Mouse (Mus musculus): ENCODE measurements around the gene Trdmt1. TPM values are rescaled to one million over a fixed set of nuclear protein-coding genes. Genes with fewer than 3 reads are reported as not detected.

The Trdmt1 gene
- total and polyA plus RNA-seq, 2 experiments: 0.83 to 3.9 TPM

- Histone ChIP-seq H3K4me1 (ENCODE audit: control insufficient read depth, insufficient read depth, low read length) (peaks cover 5% of the 10 kb centered on the region; the same call in 1 of the 2 replicates), H3K4me3 (ENCODE audit: insufficient read depth, low read depth, low read length) (no peak overlapping the region), H3K9ac (ENCODE audit: low read depth, low read length) (no peak overlapping the region), H3K27ac (replicated peaks; ENCODE audit: insufficient read depth, low read depth, low read length) (no peak overlapping the region), H3K79me2 (ENCODE audit: control insufficient read depth, insufficient read depth, low read length) (no peaks in the 10 kb centered on the region), H3K36me3 (ENCODE audit: control insufficient read depth, insufficient read depth, low read length) (no peaks in the 10 kb centered on the region), H3K27me3 (ENCODE audit: control insufficient read depth, insufficient read depth, low read length) (no peaks in the 10 kb centered on the region)
- no peak for TF ChIP-seq CTCF (IDR thresholded peaks at IDR 0.05; ENCODE audit: low read depth, low read length)
- no peak for TF ChIP-seq POLR2A (IDR thresholded peaks at IDR 0.05; ENCODE audit: extremely low read depth, insufficient read depth, low read length)
- 80% methylated on average over 2 of the region's 2 CpGs for WGBS
- DNase-seq (ENCODE audit: extremely low read depth, low read depth, low spot score): no peak
Observed at GRCm38 (mm10) chr2:13526205-13526604, 18.3 kb downstream of the Trdmt1 start.

GRCm38 (mm10) chr2:13523540-13524456 is 20.7 kb downstream of the Trdmt1 start:
- H3K4me3 ChIP-seq (ENCODE audit: insufficient read depth, low read depth, low read length): no peak overlapping the region
- H3K27ac ChIP-seq (replicated peaks; ENCODE audit: insufficient read depth, low read depth, low read length): peak overlapping the region; percentile 70
- peaks cover 3% of the 10 kb centered on the region; the same call in 1 of the 2 replicates for H3K4me1 ChIP-seq (ENCODE audit: control insufficient read depth, insufficient read depth, low read length)
- no peaks in the 10 kb centered on the region for H3K79me2 ChIP-seq (ENCODE audit: control insufficient read depth, insufficient read depth, low read length)
- WGBS: 32% methylated on average over 8 of the region's 8 CpGs
- DNase-seq (ENCODE audit: extremely low read depth, low read depth, low spot score): peak; percentile 97
- 0 out of 2 replicates have a peak overlapping the region, but pooled peaks have one; percentile 35 for H3K9ac ChIP-seq (ENCODE audit: low read depth, low read length)
- H3K36me3 ChIP-seq (ENCODE audit: control insufficient read depth, insufficient read depth, low read length): no peaks in the 10 kb centered on the region
- TF ChIP-seq CTCF (IDR thresholded peaks at IDR 0.05; ENCODE audit: low read depth, low read length): no peak
- no peak for TF ChIP-seq POLR2A (IDR thresholded peaks at IDR 0.05; ENCODE audit: extremely low read depth, insufficient read depth, low read length)
- no peaks in the 10 kb centered on the region for H3K27me3 ChIP-seq (ENCODE audit: control insufficient read depth, insufficient read depth, low read length)

- no peak for TF ChIP-seq CTCF (IDR thresholded peaks at IDR 0.05; ENCODE audit: low read depth, low read length)
- no peak for TF ChIP-seq POLR2A (IDR thresholded peaks at IDR 0.05; ENCODE audit: extremely low read depth, insufficient read depth, low read length)
- 14% methylated on average over 8 of the region's 8 CpGs for WGBS
Observed at GRCm38 (mm10) chr2:13522106-13522505, 22.4 kb downstream of the Trdmt1 start.

GRCm38 (mm10) chr2:13514949-13515348 is 29.5 kb downstream of the Trdmt1 start:
- DNase-seq (ENCODE audit: extremely low read depth, low read depth, low spot score): no peak
- no peak for TF ChIP-seq CTCF (IDR thresholded peaks at IDR 0.05; ENCODE audit: low read depth, low read length)
- Histone ChIP-seq H3K79me2 (ENCODE audit: control insufficient read depth, insufficient read depth, low read length) (no peaks in the 10 kb centered on the region), H3K4me3 (ENCODE audit: insufficient read depth, low read depth, low read length) (no peak overlapping the region), H3K36me3 (ENCODE audit: control insufficient read depth, insufficient read depth, low read length) (peaks cover 1% of the 10 kb centered on the region; the same call in 1 of the 2 replicates), H3K27ac (replicated peaks; ENCODE audit: insufficient read depth, low read depth, low read length) (no peak overlapping the region), H3K4me1 (ENCODE audit: control insufficient read depth, insufficient read depth, low read length) (no peaks in the 10 kb centered on the region), H3K27me3 (ENCODE audit: control insufficient read depth, insufficient read depth, low read length) (no peaks in the 10 kb centered on the region; the same call in 1 of the 2 replicates), H3K9ac (ENCODE audit: low read depth, low read length) (no peak overlapping the region)
- WGBS: 47% methylated on average over 4 of the region's 4 CpGs

More at GRCm38 (mm10) chr2:13522106-13522505, 22.4 kb downstream of the Trdmt1 start:
- Histone ChIP-seq H3K27me3 (ENCODE audit: control insufficient read depth, insufficient read depth, low read length) (no peaks in the 10 kb centered on the region), H3K27ac (replicated peaks; ENCODE audit: insufficient read depth, low read depth, low read length) (no peak overlapping the region), H3K36me3 (ENCODE audit: control insufficient read depth, insufficient read depth, low read length) (no peaks in the 10 kb centered on the region), H3K4me1 (ENCODE audit: control insufficient read depth, insufficient read depth, low read length) (peaks cover 3% of the 10 kb centered on the region; the same call in 1 of the 2 replicates), H3K9ac (ENCODE audit: low read depth, low read length) (no peak overlapping the region), H3K4me3 (ENCODE audit: insufficient read depth, low read depth, low read length) (no peak overlapping the region), H3K79me2 (ENCODE audit: control insufficient read depth, insufficient read depth, low read length) (no peaks in the 10 kb centered on the region)
- peak; percentile 73 for DNase-seq (ENCODE audit: extremely low read depth, low read depth, low spot score)

- H3K27ac ChIP-seq (replicated peaks; ENCODE audit: insufficient read depth, low read depth, low read length): no peak overlapping the region
- no peak for TF ChIP-seq POLR2A (IDR thresholded peaks at IDR 0.05; ENCODE audit: extremely low read depth, insufficient read depth, low read length)
- no peak for TF ChIP-seq CTCF (IDR thresholded peaks at IDR 0.05; ENCODE audit: low read depth, low read length)
- DNase-seq (ENCODE audit: extremely low read depth, low read depth, low spot score): no peak
- H3K4me3 ChIP-seq (ENCODE audit: insufficient read depth, low read depth, low read length): no peak overlapping the region
- no peaks in the 10 kb centered on the region for H3K79me2 ChIP-seq (ENCODE audit: control insufficient read depth, insufficient read depth, low read length)
- H3K27me3 ChIP-seq (ENCODE audit: control insufficient read depth, insufficient read depth, low read length): no peaks in the 10 kb centered on the region
- H3K36me3 ChIP-seq (ENCODE audit: control insufficient read depth, insufficient read depth, low read length): no peaks in the 10 kb centered on the region
- 94% methylated on average over 2 of the region's 2 CpGs for WGBS
- no peak overlapping the region for H3K9ac ChIP-seq (ENCODE audit: low read depth, low read length)
- H3K4me1 ChIP-seq (ENCODE audit: control insufficient read depth, insufficient read depth, low read length): no peaks in the 10 kb centered on the region
Observed at GRCm38 (mm10) chr2:13502717-13503116, 41.8 kb downstream of the Trdmt1 start.

- TF ChIP-seq POLR2A (IDR thresholded peaks at IDR 0.05; ENCODE audit: extremely low read depth, insufficient read depth, low read length) (no peak), CTCF (IDR thresholded peaks at IDR 0.05; ENCODE audit: low read depth, low read length) (no peak)
- Histone ChIP-seq H3K27me3 (ENCODE audit: control insufficient read depth, insufficient read depth, low read length) (no peaks in the 10 kb centered on the region), H3K4me1 (ENCODE audit: control insufficient read depth, insufficient read depth, low read length) (no peaks in the 10 kb centered on the region), H3K4me3 (ENCODE audit: insufficient read depth, low read depth, low read length) (no peak overlapping the region), H3K36me3 (ENCODE audit: control insufficient read depth, insufficient read depth, low read length) (no peaks in the 10 kb centered on the region), H3K79me2 (ENCODE audit: control insufficient read depth, insufficient read depth, low read length) (no peaks in the 10 kb centered on the region), H3K9ac (ENCODE audit: low read depth, low read length) (no peak overlapping the region), H3K27ac (replicated peaks; ENCODE audit: insufficient read depth, low read depth, low read length) (no peak overlapping the region)
- DNase-seq (ENCODE audit: extremely low read depth, low read depth, low spot score): no peak
- WGBS: 84% methylated on average over 5 of the region's 5 CpGs
Observed at GRCm38 (mm10) chr2:13501553-13501952, 42.9 kb downstream of the Trdmt1 start.

Measured in liver, adult 2 months (tissue).